Mouse (Mus musculus): ENCODE results near the gene Dmbt1. TPM values are rescaled to one million over a fixed set of nuclear protein-coding genes. Genes with fewer than 3 reads are reported as not detected.
A peak's percentile ranks its signal among the peaks of the same experiment; 100 is the strongest.
"Not testable (repeated sequence)": the region's sequence is repeated elsewhere in the genome, so short reads cannot be mapped to it uniquely, and the experiment has no call there.

Dmbt1 gene
- total RNA-seq, 4 experiments from 2014 or later = 0.06 TPM; not detected in 3

DNA sequence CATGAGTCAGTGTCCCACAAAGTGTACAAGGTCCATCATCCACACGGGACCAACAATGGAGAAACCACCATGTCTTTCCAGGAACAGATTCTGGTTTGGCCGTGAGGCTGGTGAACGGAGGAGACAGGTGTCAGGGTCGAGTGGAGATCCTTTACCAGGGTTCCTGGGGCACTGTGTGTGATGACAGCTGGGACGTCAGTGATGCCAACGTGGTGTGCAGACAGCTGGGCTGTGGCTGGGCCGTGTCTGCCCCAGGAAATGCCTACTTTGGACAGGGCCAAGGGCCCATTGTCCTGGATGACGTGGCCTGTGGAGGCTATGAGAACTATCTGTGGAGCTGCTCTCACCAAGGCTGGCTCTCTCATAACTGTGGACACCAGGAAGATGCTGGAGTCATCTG, 18.0 kb downstream of the Dmbt1 start:
- DNase-seq (ENCODE audit: low spot score in 2 of 2) = not testable (repeated sequence)

DNA sequence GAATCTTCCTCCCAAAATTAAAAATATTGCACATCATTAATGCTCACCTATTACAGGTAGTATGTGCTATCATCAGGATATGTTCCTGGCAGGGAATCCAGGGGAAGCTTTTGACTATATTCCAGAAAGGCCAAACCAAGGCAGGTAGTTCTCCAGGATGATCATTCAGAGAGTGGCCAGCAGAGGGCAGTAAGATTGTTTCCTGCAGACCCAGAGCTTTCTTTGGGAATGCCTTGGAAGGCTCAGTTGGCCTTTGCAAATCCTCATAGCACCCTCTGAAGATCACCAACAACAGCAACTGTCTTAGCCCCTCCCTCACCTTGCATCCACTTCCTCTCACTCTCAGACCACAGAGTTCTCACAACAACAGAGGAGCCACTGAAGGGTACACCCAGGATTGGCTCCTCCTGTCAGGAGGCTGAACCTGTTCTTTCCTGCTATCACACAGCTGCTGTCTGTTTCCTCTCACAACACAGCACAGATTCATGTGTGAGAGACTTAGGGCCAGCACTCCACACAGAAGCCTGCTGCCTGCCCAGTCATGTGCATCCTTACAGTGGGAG, 23.0 kb downstream of the Dmbt1 start:
- DNase-seq (ENCODE audit: low spot score in 2 of 2) = no peak

DNA sequence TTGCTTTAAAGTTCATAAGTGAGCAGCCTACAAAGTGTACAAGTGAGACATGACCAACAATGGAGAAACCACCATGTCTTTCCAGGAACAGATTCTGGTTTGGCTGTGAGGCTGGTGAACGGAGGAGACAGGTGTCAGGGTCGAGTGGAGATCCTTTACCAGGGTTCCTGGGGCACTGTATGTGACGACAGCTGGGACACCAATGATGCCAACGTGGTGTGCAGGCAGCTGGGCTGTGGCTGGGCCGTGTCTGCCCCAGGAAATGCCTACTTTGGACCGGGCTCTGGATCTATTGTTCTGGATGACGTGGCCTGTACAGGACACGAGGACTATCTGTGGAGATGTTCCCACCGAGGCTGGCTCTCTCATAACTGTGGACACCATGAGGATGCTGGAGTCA, 26.1 kb downstream of the Dmbt1 start:
- DNase-seq (ENCODE audit: low spot score in 2 of 2) = not testable (repeated sequence)

DNA sequence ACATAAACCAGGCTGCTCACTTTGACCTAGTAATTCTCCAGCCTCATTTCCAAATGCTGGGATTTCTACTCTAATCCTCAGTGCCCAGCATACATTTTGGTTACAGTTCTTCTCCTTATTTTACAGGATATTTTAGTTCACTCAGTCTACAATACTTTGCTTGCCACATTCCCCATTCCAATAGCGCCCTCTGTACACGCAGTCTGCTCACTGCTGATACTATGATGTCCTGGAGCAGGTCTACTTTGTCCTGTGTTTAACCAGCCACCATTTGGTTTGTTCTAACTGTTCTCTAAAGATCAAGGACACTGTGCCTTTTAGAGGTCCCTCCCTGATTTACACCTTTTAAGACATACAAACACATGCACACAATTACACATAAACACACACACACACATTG, 28.0 kb downstream of the Dmbt1 start:
- not testable (repeated sequence) for DNase-seq (ENCODE audit: low spot score in 2 of 2)

DNA sequence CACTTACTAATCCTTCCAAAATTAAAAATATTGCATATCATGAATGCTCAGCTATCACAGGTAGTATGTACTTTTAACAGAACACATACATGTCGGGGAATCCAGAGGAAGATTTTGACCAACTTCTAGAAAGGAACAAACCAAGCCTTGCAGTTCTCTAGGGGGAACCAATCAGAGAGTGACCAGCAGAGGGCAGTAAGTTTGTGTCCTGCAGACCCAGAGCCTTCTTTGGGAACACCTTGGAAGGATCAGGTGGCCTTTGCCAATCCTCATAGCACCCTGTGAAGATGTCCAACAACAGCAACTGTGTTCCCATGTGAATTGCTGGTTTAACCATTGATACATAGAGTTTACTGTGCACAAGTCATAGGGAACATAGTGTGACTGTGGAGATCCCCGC, 30.7 kb downstream of the Dmbt1 start:
- no peak for DNase-seq (ENCODE audit: low spot score in 2 of 2)

DNA sequence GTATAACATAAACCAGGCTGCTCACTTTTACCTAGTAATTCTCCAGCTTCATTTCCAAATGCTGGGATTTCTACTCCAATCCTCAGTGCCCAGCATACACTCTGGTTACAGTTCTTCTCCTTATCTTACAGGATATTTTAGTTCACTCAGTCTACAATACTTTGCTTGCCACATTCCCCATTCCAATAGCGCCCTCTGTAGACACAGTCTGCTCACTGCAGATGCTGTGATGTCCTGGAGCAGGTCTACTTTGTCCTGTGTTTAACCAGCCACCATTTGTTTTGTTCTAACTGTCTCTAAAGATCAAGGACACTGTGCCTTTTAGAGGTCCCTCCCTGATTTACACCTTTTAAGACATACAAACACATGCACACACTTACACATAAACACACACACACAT, 36.3 kb downstream of the Dmbt1 start:
- not testable (repeated sequence) for DNase-seq (ENCODE audit: low spot score in 2 of 2)

DNA sequence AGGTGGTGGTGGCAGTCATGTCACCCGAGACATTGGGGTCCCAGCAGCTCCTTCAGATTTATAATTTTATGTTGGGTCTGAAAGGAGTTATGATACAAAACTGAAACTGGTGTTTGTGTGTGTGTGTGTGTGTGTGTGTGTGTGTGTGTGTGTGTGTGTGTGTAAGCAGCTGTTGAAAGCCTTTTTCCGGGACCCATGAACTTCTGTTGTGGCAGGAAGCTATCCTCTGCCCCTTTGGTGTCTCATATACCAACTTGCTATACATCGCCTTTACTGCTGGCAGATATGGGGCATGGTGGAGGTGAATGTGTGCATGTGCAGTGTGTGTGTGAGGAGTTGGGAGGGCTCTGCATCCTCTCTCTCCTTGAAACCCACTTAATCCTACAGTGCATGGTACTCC, 41.6 kb downstream of the Dmbt1 start:
- DNase-seq (ENCODE audit: low spot score in 2 of 2) = not testable (repeated sequence)

DNA sequence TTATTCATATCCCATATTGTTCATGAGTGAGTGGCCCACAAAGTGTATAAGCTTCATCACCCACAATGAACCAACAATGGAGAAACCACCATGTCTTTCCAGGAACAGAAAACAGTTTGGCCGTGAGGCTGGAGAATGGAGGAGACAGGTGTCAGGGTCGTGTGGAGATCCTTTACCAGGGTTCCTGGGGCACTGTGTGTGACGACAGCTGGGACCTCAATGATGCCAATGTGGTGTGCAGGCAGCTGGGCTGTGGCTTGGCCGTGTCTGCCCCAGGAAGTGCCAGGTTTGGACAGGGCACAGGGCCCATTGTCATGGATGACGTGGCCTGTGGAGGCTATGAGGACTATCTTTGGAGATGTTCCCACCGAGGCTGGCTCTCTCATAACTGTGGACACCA, 42.2 kb downstream of the Dmbt1 start:
- DNase-seq (ENCODE audit: low spot score in 2 of 2) = not testable (repeated sequence)

DNA sequence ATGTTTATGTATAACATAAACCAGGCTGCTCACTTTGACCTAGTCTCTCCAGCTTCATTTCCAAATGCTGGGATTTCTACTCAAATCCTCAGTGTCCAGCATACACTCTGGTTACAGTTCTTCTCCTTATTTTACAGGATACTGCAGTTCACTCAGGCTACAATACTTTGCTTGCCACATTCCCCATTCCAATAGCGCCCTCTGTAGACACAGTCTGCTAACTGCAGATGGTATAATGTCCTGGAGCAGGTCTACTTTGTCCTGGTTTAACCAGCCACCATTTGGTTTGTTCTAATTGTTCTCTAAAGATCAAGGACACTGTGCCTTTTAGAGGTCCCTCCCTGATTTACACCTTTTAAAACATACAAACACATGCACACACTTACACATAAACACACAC, 44.1 kb downstream of the Dmbt1 start:
- DNase-seq (ENCODE audit: low spot score in 2 of 2) = no peak

DNA sequence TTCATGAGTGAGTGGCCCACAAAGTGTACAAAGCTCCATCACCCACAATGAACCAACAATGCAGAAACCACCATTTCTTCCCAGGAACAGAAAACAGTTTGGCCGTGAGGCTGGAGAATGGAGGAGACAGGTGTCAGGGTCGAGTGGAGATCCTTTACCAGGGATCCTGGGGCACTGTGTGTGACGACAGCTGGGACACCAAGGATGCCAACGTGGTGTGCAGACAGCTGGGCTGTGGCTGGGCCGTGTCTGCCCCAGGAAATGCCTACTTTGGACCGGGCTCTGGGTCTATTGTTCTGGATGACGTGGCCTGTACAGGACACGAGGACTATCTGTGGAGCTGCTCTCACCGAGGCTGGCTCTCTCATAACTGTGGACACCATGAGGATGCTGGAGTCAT, 50.5 kb downstream of the Dmbt1 start:
- DNase-seq (ENCODE audit: low spot score in 2 of 2) = not testable (repeated sequence)

DNA sequence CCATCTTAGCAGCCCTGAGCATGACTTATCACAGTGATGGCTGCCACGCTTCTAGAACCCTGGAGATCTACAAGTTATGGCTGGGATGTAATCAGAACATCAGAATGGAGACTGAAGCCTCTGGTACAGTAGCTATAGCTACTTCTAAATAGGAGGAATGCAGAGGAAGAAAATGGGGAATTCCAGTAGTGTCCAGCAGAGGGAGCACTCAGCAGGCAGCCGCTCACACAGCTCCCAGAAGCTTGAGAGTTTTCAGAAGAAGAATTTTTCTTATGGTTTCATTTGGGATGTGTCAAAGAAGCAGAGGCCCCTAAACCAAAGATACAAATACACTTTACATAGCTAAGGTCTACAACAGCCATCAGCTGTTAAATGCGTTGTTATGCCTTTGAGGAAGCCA, 80.6 kb downstream of the Dmbt1 start:
- DNase-seq (ENCODE audit: low spot score in 2 of 2) = peak; percentile 10 to 39

DNA sequence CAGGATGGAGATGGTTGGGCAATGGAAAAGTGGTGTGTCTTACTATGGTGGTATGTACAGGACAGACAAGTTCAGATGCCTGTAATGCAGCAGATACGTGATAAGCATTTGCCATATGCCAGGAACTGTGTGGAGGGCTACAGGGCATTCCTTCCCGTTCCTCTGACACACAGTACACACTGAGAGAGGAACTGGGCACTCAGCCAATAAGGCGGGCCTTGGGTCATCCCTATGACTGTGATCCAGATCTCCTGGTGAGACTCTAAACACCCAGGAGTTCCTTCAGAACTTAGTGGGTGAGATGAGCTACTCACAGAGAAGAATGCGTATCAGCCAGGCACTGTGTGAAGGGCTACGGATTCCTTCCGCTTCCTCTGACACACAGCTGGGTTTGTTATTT, 81.8 kb downstream of the Dmbt1 start:
- no peak for DNase-seq (ENCODE audit: low spot score in 2 of 2)

DNA sequence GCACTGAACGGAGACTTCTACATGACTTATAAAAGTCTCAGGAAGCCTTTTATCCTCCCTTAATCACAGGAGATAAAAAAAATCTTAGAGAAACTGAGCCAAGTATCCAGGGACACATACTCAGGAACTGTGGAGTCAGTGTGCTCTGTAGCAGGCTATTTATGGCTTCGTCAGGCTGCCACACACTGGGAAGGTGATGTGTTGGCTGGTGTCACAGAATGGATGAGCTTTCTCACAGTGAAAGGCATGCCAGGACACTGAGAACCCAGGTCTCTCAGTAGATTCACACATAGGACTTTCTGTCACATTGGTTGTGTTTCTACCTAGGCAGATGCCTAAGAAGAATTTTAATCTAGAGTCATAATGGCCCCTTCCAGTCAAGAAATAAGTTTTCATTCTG, 82.6 kb downstream of the Dmbt1 start:
- peak in 1 of 2 experiments; percentile 15 for DNase-seq (ENCODE audit: low spot score in 2 of 2)

DNA sequence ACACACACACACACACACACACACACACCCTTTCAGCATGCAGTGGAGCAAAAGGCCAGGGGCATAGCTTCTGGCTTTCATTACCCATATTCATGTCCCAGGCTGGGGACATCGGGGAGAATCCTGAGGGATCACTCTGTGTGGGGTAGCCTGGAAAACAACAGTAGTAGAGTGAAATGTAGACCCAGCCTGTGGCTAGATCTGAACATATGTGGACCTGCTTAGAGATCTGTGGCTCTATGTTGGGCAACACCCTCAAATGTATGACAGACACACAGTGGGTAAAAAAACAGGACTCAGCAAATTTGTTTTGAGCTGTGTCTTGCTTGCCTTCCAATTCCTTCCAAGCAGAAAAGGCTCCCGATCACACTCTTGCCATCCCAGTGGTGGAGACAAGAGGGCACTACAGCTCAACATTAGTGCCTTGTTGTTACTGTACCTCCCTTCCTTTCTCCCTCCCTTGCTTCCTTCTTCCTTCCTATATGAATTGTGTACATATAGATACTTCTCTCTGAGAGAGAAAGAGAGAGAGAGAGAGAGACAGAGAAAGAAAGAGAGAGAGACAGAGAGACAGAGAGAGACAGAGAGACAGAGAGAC, 90.5 kb downstream of the Dmbt1 start:
- no peak for DNase-seq (ENCODE audit: low spot score in 2 of 2)

DNA sequence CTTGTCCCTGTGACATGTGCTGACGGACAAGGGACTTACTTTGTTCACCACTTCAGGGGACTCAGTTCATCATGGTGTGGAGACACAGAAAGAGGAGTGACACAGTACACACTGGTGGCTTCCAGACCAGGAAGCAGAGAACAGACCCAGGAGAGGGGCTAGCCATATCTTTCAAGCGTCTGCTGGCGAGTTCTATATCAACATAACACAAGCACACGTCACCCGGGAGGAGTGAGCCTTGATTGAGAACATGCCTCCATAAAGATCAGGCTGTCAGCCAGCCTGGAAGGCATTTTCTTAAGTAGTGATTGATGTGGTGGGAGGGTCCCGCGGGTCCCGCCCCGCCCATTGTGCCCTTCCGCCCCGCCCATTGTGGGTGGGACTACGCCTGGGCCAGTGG, 98.2 kb downstream of the Dmbt1 start:
- DNase-seq (ENCODE audit: low spot score in 2 of 2) = no peak

DNA sequence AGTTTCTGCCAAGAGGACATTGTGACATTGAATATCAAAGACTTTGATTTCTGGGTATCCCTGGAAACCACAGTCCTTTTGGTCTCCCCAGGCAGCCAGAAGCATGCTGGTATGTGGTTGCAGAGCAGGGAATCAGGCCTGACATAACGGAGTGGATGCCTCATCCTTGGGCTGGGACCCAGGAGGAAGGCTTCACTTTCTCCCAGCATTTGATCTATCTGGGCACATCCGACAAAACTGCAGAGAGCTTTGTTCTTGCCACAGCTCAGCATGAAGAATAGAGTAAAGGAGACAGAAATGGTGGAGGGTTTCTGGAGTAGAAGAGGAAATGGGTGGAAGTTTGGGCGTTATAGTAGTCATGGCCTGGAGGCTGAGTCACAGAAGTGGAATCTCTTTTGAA, 101.3 kb downstream of the Dmbt1 start:
- DNase-seq (ENCODE audit: low spot score in 2 of 2) = no peak

DNA sequence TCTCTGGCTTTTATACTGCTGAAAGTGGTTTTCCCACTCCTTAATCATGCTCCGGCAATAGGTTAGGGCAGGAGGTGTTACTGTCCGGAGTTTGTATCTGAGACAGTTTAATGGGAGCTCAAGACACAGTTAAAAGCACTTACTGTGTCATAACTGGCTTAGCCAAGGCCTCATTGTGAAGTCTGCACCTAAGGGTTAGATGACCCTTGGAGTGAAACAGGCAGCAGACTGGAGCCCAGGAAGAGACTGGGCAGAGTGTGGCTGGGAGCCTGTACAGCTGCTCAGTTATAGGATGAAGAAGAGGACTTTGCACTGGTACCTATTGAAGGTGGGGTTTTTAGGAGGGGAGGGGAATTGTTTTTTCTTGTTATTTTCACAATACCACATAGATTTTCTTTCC, 114.4 kb downstream of the Dmbt1 start, which contains the start of gene 4933402N03Rik:
TSS of gene 4933402N03Rik (minus strand) at position 101 of the 400 bp plus-strand sequence.
- DNase-seq (ENCODE audit: low spot score in 2 of 2) = no peak

DNA sequence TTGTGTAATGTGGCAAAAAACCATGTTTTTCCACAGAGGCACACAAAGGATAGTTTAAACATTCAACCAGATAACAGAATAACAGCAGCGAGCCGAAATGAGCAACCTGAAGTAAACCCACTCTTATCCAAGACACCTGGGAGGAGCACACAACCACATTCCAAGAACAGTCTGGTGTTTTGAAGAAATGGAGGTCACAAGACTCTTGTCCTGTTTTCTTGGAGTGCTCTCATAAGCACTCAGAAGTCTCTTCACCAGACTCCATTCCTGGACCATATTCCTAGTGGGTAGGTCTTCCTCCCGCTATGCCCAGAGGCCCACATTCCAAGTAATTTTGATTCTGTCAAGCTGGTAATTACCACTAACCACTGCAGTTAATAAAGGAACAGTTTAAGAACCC, 118.3 kb downstream of the Dmbt1 start:
- DNase-seq (ENCODE audit: low spot score in 2 of 2) = no peak

DNA sequence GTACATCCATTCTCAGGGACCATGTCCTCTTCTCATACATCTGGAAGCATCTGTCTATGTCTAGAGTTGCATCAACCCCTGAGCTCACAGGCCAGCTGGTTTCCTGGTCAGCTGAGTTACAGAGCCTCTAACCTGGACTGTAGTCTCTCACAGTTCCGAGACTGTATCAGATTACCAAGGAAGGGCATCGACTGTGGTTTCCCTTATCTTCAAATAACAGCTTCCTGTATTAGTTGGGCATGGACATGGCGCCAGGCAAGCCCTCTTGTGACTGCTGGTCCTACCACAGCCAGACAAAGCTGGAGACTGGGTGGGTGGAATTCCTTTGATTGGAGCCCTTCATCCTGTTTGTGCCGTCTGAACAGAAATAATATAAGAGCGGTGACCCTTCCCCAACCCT, 121.2 kb downstream of the Dmbt1 start:
- DNase-seq (ENCODE audit: low spot score in 2 of 2) = no peak

DNA sequence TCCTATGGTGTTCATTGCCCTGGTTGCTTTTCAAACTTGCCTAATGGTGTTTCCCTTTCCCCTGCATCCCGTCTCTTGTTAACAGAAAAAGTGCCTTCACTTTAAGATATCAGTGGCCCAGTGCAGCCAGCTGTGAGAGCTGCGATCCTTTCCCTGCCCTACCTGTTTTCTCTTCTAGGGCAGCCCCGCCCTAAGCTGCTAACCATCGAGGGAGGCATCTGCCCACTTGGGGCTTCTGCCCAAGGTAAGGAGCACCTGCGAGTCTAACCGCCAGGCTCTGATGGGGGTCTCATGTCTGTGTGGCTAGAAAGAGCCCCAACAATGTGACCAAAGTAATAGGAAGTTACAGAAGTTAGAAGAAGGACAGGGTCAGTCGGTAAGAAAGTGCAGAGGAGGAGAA, 130.4 kb downstream of the Dmbt1 start:
- no peak for DNase-seq (ENCODE audit: low spot score in 2 of 2)

DNA sequence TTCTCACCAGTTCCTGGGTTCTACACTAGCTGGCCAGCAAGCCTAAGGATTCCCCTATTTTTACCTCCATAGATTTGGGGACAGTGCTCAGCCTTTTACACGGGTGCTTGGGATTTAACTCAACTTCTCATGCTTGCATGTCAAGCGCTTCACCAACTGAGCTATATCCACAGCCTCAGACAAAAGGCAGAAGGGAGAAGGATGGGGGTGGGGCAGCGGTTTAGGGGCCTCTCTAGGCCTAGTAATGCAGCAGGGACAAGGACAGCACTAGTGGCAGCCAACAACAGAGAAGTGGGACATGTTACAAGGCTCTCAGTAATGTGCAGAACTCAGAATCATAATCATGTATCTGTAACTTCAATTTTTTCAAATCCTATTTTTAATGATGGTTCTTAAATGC, 135.9 kb downstream of the Dmbt1 start:
- DNase-seq (ENCODE audit: low spot score in 2 of 2) = no peak

DNA sequence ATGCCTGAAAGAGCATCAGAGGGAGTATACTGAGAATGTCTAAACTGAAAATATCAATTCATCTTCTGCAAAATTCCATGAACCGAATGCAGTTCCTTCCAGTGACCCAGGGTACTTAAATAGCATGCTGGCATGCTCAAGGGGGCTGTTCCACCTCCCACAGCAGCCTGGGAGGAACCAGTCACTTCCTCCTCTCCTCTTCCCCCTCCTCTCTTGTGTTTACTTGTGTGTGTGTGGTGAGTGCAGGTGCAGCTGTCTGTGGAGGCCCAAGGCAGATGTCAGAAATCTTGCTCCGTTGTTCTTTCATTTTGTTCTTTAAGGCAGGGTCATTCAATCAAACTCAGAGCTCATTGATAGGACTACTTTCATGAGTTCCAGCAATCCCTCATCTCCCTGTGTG, 137.2 kb downstream of the Dmbt1 start:
- DNase-seq (ENCODE audit: low spot score in 2 of 2) = no peak

Data from left cerebral cortex, adult 8-10 months (tissue).